Mouse (Mus musculus): ENCODE measurements around the gene Cobl.

The Cobl gene

DNA sequence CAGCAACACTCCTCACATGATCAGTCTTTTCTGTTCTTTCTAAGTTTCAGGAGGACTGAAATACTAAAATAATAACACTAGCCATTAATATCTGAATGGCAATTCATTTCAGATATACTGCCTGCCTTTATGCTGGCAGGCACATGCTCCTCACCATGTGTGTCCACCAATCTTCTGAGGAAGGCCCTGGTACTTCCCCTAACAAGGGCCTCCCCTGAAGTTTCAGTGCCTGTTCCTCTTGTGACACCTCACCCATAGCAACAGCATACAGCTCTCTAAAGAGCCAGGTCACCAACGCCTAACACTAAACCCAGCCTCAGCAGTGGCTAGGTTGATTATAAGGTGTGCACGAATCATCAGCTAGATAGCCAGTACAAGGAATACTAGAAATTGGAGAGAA, 20.5 kb downstream of the Cobl start:
- DNase-seq (ENCODE audit: low spot score): no peak

DNA sequence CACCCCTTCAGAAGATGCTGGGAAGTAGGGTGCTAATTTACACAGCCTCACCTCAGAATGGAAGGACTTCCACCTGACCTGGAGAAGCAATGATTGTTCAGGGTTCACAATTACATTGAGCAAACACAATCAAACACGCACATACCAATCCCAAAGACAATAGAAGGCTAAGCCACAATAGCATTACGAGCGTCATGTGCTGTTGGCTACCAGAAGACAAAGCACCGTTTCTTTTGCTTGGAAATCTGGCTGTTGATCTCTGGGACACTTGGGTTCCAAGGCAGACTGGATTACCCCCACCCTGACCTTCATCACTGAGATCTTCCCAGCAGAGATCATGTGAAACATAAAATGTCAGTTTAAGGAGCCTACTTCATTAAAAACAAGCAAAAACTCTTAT, 21.1 kb downstream of the Cobl start:
- no peak for DNase-seq (ENCODE audit: low spot score)

DNA sequence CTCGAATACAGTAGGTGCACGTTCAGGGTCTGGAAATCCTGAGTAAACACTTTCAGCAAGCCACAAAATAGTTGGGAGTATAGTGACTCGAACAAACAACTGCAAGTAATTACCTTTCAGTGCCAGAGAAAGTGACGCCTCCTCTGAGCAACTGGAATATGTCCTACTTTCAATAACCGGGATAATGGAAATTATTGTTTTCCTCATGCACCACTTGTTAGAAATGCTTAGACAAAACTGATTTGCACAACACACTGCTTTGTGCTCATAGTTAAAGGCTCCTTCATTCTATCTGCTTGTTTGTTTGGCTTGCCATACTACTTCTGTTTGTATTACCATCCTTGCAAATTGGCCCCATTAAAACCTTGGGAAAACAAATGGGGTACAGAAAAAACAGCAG, 21.6 kb downstream of the Cobl start:
- no peak for DNase-seq (ENCODE audit: low spot score)

DNA sequence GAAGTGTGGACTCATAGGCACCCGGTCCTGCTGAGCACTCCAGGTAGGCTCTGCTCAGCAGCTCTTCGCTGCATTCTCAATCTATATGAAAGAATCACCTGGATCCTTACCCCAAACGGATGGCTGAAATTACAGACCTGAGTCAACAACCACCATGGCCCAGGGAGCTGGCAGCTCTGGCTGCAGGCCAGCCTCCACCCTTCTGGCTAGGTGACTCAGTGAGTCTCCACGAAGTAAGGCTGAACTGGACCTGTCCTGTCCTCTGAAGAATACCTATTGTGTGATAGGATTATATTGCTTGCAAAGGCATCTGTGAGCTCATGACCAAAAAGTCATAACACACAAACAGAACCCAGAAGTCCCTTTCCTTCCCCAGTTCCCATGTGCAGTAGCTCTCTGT, 22.5 kb downstream of the Cobl start:
- no peak for DNase-seq (ENCODE audit: low spot score)

DNA sequence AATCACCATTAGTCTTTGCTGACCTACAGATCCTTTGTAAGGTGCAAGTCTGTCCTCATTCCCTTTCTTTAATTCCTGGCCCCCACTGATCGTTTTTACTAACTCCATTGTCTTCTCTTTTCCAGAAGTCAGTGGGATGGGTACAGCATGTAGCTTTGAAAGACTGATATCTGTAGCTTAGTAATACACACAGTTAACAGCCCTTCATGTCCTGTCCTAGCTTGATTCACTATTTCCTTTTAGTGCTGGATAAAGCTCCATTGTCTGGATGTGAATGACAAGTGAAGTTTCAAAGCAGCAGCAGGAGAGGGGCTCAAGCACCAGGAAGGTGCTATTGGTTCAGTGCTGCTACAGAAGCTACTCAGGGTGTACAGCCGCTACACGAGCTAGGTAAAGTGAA, 28.9 kb downstream of the Cobl start:
- DNase-seq (ENCODE audit: low spot score): no peak

DNA sequence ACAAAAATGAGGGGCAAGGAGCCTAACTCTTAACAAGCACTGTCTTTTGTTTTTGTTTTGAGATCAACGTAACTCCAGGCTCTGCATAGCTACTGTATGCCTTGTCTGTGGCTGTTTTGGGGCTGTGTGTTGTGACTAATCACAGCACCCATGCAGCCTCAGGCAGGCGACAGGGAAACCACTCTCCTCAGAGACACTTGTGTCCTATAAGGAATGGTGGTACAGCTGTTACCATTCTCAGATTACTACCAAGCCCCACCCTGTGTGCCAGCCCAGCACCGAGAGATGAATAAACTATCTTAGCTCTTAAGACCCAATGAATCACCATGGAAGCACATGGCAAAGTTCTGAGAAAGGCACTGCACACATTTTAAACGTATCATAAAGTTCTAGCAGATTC, 29.7 kb downstream of the Cobl start:
- no peak for DNase-seq (ENCODE audit: low spot score)

DNA sequence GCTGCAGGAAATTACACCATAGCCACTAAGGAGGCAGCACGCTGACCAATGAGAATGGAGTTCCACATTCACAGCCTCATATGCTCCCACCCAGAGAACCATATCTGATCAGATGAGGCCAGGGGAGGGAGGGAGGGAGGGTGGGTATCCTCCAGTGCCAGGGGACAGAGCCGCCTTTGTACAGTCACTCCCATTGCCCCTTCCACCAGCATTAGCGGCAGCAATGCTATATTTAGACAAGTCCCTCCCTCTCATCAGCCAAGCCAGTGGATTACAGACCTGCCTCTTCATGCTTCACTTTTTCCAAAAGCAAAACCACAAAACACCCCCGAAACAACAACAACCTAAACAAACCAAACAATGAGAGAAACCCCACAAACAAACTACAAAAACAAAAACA, 30.2 kb downstream of the Cobl start:
- DNase-seq (ENCODE audit: low spot score): peak; percentile 36

DNA sequence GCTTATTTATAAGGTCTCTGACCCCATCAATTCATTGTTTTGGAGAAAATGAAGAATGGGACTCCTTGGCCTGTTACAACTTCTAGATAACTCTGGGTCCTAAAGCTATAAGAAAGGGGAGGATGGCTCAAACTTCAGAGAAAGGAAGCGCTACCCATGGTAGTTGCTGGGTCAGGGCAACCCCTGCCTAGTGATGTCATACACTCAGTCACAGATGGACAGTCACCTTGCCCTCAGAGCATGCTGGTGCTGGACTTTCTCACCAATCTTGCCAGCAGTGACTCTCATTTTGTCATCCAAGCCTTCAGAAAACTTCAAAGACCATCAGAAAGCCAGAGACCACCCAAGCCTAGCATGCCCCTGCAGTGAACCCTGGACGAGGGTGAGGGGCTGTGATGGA, 32.8 kb downstream of the Cobl start:
- DNase-seq (ENCODE audit: low spot score): no peak

DNA sequence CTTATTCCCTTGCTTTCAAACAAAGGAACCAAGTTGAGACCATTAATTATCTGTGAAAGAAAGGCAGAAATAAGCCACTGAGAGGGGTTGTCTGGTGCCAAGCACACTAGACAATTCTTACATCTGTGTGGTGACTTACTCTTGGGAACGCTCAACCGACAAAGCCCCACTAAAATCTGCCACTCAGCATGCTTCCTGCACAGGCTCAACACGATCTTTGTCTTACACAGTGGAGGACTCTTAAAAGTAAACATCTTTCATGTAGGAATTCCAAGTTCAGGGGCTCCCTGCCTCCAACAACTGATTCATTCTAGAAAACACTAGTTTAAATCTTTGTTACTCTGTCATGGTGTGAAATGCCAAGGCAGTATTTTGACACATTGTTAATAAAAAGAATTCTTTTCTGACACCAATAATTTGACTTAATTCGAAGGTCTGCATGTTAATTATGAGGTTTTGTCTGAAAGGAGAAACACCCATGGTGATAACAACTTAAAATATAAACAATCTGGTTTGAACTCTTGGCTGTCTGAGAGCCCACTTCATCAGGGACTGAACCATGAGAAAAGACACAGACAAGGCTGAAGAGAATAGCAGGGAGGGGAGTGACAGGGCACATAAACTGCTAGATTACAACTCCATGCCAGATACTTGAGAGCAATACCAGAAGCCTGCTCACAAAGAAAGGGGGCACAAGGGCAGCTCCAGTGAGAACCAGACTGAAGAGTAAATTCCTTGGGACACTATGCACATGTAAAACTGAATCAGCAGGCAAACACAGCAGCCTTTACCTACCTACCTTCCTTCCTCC, 34.3 kb downstream of the Cobl start:
- DNase-seq (ENCODE audit: low spot score): no peak

DNA sequence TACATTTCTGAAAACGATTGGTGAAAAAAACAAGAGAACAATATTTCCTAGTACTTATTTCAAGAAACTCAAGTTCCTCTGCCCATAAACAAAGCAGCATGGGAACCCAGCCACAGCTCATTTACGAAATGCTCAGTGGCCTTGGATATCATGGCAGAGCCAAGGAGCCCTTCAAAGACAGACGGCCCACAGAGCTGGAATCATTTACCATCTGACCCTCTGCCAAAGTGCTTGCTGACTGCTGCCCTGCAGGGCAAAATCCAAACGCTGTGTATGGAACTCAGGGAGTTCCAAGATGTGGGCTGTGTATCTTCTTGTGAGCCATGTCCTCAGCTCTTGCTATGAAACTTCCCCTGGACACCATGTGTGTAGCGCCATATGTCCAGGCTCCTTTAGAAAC, 38.0 kb downstream of the Cobl start:
- no peak for DNase-seq (ENCODE audit: low spot score)

DNA sequence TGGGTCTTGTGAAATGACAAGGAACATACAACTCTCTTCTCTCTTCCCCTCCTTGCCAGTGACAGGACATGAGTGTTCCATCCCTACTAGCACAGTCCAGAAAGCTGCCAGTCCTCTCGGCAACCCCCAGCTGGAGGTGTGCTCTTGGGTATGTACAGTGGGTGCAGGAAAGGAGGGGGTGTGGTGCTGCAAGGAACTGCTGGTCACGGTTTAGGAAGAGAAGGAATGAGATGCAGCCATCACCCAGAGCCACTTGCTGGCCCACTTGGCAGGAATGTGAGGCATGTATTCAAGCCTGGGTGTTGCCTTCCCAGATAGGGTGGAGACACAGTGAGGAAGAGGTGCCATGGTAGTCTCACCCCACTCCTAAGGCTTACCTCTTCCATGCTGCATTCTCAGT, 40.6 kb downstream of the Cobl start:
- no peak for DNase-seq (ENCODE audit: low spot score)

DNA sequence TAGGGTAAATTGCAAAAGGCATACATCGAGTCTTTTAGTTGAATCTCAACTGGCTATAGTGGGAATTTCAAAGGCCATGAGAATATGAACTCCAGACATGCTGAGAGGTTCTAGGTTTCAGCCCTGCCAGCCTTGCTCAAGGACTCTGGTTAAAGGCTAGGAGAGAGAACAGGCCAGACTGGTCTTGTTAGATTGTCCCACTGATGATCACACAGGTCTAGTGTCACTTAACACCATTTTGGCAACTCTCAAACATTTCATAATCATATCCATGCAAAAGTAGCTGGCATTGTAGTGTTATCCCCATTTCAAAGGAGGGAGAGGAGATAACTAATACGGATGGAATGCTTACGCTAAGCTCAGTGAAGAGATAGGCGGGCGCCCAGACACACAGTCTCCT, 43.6 kb downstream of the Cobl start:
- no peak for DNase-seq (ENCODE audit: low spot score)

DNA sequence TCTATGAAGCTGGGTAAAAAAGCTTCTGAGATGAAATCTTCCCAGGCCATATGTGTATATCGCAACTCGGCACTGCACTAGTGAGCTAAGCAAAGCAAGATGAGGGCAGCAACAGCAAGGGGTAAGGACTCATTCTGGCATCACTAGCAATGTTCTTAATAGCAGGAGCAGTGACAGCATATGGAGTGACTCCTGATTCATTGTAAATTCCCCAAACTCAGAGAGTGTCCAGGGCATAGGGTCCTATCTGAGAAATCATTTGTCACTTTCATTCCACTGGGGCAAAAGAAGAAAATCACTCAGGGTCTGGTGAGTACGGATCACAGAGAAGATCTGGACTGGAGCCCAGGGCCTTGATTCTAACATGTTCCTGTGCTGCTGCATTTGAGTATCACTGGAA, 44.6 kb downstream of the Cobl start:
- DNase-seq (ENCODE audit: low spot score): no peak

DNA sequence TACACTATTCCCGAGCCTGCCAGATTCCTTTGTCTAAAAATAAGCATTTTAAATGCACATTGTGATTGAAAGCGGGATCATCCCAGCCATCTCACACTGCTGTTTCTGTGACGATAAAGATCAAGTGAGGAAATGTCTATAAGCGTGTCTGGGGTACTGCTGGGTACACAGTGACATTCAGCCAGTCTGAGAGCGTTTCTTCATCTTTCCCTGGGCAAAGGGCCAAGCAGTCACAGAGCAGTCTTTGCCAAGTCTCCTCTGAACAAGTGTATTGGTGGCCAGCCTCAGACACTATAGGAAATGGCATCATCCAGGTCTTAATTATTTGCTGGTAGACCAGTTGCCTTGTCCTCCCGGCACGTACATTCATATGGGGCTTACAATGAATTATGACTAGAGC, 47.9 kb downstream of the Cobl start:
- DNase-seq (ENCODE audit: low spot score): no peak

DNA sequence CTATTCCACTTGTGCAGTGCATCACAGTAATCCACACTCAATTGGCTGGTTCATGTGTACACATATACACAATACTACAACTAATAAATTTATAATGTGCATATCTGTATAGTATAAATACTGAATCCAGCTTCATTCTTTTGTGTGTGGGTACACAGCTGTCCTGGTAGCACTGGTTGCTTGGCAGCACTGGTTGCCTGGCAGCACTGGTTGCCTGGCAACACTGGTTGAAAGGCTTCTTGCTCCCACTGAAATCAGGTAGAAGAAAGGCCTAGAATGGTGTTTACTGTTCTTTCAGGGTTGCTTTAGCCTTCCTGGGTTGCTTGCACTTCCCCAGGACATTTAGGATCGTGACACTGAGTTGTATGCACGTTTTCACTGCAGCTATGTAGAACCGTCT, 49.4 kb downstream of the Cobl start:
- DNase-seq (ENCODE audit: low spot score): no peak

DNA sequence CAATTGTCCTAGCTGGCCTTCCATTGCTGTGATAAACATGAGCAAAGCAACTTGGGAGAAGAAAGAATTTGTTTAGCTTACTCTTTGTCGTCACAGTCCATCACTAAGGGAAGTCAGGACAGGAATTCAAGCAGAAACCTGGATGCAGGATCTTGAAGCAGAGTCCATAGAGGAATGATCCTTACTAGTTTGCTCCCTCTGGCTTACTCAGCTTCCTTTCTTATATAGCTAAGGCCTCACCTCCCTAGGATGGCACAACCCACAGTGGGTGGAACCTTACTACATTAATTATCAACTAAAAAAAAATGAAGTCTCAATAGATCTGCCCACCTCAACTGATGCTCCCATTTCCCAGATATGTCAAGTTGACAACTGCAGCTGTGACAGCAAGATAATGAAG, 52.8 kb downstream of the Cobl start:
- DNase-seq (ENCODE audit: low spot score): no peak

DNA sequence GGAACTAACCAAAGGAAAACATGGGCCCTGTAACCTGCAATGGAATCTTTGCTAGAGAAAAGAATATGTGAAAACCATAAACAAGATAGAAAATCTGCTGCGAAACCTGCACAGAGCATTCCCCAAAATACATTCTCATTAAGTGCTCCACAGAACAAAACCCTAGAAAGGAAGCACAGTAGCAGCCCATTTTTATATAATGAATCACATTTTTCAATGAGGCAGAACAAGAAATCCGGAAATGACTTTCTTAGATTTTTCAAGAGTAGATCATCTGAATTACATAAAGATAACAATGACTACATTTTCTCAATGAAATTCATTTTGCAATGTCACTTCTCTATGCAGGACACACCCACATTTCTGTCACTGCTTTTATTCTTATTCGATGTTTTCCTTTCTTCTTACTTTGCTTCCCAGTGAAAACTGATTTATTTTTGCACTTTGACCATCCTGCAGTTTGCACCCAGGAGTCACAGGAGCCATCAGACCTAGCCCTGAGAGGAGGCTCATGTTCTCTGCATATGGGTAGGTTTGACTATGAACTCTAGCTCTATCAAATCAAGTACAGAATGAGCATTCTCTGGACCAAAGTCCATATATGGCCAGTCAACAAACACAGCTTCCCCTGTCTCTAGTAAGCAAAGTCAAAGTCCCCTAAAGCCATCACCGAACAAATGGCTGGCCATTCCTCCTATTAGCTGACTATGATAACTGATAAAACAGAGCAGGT, 53.5 kb downstream of the Cobl start:
- DNase-seq (ENCODE audit: low spot score): no peak

DNA sequence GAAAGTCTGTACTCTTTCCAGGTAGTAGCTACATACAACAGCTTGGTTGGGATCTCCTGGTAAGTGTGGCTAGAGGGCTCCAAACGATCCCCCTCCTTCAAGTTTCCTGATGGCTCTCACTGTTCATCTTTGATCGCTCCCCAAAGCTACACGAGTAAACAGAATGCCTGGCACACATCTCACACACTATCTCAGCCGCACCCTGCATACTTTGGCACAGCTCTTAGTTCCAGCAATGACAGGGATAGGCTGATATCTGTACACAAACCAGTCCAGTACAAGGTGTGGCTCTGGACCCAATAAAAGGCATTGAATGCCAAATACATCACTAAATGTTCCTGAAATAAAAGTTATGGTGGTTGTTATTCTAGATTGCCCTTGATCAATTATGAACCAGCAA, 55.3 kb downstream of the Cobl start:
- no peak for DNase-seq (ENCODE audit: low spot score)

DNA sequence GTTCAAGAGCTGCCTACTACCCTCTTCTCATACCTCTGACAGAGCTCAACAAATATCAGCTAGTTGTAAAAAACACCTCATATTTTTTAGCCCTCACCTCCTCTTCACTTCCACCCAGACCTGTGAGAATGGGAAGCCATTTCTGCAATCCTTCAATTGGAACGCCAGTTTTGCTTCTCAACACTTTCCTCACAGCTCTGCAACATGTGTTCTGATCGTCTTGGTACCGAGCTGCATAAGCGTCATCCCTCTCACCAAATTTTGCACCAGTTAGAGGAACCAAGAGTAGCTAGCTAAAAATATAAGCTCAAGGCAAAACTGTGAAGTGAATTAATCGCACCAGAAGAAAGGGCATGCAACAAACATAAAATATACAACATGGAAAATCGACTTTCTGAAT, 56.9 kb downstream of the Cobl start:
- no peak for DNase-seq (ENCODE audit: low spot score)

DNA sequence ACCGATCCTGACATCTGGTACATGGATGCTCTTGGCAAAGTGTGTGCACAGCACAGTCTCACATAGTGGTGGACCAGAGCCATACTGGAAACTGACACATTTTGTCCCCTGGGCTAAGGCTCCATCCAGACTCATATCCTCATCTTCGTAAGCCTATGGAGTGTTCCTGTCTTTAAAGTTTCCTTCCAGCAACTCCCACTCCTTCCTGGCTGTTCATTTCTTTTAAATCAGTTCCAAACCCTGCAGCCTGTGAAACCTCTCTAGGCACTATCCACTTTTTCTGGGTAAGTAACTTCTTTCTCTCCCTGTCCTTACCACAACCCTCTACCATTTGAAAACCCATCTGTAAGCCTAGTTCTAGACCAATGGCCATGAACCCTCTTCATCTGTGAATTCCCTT, 64.9 kb downstream of the Cobl start:
- DNase-seq (ENCODE audit: low spot score): no peak

DNA sequence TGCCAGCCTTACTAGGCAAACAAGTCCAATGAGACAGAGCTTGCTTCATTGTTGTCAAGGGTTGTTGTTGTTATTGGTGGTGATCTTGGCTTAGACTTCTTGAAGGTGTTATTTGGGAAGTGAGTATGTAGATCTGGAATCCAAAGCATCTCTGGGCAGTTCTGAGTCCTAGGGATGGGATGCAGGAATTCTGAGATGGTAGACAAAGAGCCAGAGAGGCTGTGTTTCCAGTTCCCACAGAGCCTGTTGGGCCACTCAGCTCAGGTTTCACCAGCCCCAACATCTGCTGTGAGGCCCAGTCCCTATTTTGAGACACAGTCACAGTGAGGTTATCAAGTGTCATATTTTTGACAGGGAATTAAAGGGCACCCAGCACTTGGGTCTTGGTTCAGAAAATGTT, 68.6 kb downstream of the Cobl start:
- DNase-seq (ENCODE audit: low spot score): no peak

DNA sequence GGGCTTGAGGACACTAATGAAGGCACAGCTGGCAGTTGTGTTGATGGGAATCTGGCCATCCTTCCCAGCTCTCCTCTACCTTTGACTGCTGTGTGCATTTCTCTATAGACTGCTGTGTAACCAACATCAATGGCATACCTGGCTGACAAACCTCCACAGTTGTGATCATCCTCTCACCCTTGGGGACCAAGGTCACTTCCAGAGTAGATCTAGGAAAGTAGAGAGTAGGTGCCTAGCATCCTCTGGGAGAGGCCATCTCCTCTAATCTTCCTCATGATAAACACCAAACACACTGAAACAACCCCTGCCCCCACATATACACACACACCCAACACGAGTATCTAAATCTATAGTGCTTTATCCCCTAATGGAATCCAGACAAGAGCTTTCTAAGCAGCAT, 70.1 kb downstream of the Cobl start:
- no peak for DNase-seq (ENCODE audit: low spot score)

DNA sequence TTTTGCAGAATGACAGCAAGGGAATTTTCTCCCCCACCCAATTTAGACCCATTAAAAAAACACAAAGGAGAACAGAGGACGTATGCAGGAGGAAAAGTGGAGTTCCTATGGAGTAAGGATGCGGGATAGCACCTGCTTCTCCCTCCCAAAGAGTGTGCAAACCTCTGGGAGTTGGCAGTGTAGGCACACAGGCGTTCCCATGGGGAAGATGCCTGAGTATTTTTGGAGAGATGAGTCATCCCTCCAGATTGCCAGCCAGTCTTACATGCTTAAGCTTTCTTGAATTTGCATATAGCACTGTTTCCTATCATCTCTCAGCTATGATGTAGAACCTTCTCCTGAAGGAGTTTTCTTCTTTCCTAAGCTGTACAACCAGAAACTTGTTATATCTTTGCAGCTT, 70.6 kb downstream of the Cobl start:
- DNase-seq (ENCODE audit: low spot score): no peak

DNA sequence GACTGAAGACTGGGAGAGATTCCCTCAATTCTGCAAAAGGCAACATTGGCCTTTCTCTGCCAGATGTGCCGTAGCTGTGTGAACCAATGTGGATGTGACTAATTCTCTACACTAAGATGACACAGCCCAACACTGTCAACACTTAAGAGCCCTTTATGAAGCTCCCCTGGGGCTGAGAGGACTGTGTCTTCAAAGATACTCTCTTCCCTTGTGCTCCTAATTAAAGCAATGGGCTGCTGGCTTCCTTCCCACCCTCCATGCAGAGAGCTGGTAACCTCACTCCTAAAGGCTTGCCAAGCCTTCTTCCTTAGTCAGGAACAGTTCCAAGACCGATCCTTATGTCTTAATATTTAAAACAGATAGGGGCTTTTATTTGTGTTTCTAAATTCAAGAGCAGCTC, 79.9 kb downstream of the Cobl start:
- no peak for DNase-seq (ENCODE audit: low spot score)

Data from testis, postnatal 14 days (tissue).